Mouse (Mus musculus): ENCODE data around the gene Map1lc3a.

Gene Map1lc3a

DNA sequence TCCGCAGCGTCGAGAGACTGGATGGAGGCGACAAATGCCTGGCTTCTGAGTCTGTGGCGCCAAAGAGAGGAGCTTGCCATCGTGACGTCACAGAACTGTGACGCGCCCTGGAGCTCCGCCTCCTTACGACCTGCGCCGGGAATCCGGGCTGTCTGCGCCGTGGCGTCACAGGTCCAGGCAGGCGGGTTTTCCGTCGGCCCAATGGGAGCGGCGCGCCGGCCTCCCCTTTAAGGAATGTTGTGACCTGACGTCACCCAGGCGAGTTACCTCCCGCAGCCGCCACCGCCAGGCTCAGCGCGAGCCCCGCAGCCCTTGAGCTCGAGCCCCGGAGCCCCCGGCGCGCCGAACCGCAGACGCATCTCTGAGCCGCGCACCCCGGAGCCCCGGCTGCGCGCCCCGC is at the start of gene Map1lc3a:
Map1lc3a (plus strand) TSS at position 103 of the 400 bp plus-strand sequence.
- DNase-seq (ENCODE audit: low read depth): peak; percentile 73

DNA sequence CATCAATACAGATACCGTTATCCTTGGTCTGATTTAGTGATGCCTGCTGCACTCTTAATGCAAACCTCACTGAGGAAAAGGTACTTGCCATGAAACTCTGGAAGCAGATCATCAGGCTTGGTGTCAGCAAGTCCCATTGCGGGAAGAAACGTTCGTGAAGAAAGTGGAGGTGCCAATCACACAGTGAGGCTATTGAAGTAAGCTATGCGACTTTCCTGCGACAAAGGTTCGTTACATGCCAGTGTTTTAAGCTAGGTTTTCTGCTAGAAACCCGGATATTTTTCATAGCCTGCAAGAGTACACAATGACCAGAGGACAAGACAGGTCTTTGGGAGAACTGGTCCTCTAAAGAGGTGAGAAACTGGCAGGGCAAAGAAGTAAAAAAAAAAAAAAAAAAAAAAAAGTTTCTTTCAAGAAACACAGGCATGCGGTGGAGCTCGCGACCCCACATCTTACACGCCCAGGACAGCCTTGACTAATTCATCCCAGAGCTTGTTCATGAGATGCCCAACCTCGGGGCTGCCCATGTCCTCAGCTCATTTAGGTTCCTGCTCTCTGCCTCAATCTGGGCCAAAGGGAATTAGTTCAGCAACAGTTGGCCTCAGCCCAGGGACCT is 40.2 kb upstream of the Map1lc3a start:
- no peak for DNase-seq (ENCODE audit: low read depth)

DNA sequence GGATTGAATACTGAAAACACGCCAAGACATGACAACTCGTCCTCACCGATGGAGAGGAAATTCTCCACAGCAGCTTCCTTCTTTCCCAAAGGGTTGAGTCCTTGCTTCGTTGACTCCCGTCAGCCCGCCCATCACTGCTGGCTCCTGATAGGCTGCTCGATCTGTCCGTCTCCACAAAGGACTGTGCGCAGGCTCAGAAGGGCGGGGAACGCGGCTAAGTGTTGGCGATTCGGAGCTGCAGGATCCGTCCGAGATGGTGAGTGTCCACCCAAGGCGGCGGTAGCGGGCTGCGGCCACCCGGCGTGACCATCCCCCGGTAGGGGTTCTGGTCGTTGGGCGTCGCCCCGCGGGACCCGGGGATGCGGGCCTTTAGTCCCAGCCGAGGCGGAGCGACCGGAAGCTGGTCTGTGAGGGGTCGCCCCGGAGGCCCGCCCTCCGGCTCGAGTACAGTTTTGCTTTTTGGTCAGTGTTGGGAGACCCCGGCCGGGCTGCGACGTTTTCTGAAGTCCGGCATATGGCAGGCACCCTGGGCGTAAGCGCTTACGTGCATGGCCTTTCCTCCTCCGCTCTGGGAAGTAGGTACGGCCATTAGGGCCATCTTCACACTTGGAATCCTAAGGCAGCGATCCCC is 39.6 kb upstream of the Map1lc3a start, which contains the start of gene Dynlrb1:
Dynlrb1 (plus strand) TSS at position 172 of the 631 bp plus-strand sequence.
- DNase-seq (ENCODE audit: low read depth): peak; percentile 97

DNA sequence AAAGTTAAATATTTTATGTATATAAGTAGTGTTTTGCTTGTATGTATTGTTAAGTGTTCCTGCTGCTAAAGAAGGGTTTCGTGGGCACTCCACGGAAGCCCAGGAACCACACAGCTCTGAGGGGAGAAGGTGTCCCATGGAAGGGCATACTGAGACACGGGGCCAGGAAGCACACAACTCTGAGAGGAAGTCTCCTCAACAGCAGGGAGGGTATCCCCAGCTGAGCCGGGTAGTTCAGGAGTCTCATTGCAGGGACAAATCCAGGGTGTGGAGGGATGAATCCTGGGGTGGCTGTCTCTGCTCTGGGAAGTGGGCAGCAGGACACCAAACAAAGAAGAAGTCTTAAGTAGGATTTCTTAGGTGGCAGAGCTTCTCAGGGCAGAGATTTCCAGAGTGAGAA is 38.8 kb upstream of the Map1lc3a start:
- DNase-seq (ENCODE audit: low read depth): no peak

DNA sequence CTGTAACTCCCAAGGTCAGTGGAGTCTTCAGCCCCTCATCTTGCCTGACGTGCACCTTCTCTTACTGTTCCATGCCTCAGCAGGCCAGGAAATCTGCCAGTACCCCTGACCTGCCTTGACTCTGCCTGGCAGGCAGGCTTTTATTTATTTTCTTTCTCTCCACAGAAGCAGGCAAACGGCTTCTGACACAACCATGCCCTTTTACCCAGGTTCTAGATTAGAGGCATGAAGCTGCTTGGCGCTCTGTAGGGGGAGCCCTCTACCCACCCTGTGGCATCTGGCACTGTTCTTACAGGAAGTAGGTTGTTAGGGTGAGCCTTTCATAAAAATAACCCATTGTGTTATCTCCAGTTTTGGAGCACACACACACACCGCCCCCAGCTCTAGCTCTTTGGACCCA is 35.2 kb upstream of the Map1lc3a start:
- DNase-seq (ENCODE audit: low read depth): peak; percentile 28

DNA sequence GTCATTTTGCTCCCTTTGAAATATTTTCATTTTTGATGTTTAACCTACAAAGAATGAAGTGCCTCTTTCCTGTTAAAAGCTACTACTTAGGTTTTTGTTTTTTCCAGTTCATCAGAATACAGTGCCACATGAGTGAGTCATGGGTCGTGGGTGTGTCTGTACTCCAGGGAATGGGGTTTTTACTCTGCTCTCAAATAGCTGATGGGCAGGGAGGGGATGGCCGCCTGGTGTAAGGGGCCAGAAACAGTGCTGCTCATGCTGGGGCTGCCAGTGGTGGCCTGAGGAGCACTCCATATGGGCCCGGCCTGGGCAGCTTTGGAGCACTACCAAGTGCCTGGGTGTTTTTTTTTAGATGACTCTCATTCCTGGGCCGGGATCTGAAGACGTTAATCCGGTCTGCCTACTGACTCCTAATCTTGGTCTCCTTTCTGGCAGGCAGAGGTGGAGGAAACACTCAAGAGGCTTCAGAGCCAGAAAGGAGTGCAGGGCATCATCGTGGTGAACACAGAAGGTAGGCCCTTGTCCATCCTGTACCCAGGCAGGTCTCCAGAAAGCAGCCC is 33.7 kb upstream of the Map1lc3a start:
- peak; percentile 81 for DNase-seq (ENCODE audit: low read depth)

DNA sequence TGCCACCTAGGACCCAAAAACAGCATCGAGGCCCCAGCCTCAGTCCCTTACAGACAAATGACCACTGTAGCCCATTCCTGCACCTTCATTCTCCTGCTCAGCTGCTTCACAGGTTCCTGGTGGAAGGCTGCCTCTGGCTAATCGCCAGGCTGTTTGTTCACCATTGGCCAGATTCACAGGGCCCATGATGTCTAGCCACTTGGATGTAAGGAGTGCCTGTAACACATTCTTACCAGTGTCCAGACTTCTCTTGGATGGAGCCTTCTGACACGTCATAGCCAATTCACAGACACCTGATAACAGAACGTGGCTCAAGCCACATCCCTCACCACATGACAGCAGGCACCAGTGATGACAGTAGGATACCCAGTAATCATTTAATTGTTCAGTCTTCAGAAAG is 29.9 kb upstream of the Map1lc3a start:
- no peak for DNase-seq (ENCODE audit: low read depth)

DNA sequence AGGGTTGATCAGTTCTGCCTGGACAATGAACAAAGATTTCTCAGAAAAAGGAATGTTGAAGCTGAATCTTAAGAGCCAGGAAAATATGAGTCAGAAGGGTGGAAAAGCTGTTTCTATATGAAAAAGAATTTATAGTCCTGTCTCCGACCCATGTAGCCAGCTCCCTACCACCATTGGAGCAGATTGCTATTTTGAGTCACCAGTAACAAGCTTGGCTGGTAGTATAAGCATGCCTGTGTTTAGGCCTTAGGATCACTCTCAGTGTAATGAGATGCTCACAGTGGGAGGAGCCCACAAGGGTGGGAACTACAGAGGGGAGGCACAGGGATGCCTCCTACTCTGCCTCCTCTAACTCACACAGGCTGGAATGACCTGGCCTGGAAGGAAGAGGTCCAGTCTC is 27.9 kb upstream of the Map1lc3a start:
- peak; percentile 70 for DNase-seq (ENCODE audit: low read depth)

DNA sequence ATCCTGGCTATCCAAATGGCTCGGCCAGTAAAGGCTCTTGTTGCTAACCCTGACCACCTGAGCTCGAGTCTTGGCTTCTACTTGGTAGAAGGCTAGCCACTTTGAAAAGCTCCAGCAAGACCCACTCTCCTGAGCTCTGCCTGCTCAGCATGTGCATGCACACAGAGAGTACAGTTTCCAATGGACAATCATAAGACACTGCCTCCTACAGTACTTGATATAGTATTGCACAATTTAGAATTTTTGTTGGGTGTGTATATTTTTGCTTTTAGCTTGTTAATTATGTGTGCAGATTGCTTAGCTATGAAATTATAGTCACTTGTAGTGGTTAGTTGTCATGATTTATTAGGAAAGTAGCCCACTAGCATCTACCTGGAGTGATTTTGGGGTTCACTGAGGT is 27.4 kb upstream of the Map1lc3a start:
- no peak for DNase-seq (ENCODE audit: low read depth)

DNA sequence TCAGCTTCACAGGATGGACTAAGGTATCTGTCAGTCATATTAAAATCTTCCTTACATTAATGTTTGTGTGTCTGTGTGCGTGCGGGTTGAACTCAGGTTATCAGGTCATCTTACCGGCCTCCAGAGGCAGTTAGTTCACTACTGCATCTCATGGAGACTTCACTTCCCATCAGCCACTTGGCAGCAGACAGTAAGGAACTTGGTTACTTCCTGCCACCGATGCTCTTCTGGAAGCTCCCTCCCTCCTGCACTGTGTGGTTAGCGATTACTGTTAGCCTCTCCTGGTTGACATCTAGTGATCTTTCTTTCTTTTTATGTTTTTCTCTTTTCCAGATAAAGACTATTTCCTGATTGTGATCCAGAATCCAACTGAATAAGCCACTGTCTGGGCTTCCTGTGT is 26.5 kb upstream of the Map1lc3a start:
- DNase-seq (ENCODE audit: low read depth): no peak

DNA sequence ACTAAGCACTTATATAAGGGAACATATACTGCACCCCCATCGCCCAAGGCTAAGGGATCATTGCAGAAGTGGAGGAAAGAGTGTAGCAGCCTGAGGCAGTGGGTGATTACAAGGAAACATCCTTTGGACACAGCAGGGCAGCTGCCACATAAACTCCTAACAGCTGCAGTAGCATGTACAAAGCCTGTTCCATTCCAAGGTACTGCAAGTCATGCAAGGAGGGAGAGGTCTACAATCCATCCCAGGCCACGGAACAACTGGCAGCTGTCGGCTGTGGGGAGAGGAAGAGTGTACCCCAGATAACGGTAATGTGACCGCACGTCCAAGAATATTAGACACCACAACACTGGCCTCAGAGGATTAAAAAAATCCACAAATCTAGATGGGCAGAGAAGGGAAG is 10.6 kb upstream of the Map1lc3a start:
- no peak for DNase-seq (ENCODE audit: low read depth)

DNA sequence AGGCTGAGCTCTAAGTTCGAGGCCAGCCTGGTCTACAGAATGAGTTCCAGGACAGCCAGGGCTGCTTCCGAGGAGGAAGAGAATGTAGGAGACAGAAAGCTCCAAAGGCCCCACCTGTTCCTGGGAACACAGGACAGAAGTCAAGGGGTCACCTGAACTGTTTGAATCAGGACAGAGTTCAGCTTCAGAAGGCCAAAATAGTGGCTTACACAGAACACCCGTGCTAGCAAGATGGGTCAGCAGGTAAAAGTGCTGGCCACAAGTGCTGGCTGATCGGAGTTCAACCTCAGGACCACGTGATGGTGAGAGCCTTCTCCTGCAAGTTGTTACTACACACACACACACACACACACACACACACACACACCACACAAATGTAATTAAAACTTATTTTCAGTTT is 9.2 kb upstream of the Map1lc3a start:
- DNase-seq (ENCODE audit: low read depth): no peak

DNA sequence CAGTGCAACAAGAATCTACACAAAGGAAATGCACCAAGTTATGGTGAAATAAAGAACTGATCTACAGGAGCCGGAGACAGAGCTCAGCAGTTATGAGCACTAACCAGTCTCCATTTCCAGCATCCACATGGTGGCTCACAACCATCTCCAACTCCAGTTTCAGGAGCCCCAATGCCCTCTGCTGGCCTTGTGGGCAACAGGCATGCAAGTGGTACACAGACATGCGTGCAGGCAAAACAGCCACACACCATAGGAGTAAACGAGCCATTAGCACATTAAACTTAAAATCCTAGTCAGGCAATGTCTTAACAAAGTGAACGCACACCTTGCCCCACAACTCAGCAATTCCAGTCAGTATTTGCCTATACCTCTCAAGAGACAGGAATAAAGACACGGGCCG is 4.1 kb upstream of the Map1lc3a start:
- DNase-seq (ENCODE audit: low read depth): no peak

DNA sequence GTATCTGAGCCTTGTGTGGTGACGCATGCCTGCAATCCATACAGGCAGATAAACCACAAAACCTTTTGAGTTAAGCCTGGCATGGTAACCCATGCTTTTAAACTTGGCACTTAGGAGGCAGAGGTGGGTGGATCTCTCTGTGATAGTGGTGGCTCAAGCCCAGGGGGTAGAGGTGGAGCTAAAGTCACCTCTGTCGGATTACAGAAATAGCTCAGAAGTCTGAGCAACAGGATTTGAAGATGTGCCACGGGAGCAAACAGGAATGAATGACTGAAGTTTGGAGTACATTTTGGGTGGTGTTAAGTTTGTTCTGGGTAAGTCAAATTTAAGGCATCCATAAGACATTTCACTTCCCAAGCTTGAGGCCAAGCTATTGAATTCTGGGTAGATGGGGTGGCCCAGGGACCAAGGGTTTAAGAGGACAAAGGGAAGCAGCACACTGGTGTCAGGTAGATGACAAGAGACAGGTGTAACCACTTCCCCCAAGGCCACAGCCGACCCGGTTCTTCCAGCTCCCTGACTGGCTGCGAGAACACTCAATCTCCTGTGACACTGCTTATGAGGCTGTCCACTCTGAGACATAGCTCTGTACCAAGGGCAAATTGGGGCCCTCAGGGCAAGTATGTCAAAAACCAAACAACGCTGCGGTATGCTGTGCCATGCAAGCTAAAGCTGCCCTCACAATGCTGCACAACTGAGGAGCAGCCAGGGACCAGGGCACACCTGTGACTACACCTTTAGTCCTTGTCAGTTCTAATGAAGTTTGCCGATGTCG is 3.5 kb upstream of the Map1lc3a start:
- DNase-seq (ENCODE audit: low read depth): no peak

DNA sequence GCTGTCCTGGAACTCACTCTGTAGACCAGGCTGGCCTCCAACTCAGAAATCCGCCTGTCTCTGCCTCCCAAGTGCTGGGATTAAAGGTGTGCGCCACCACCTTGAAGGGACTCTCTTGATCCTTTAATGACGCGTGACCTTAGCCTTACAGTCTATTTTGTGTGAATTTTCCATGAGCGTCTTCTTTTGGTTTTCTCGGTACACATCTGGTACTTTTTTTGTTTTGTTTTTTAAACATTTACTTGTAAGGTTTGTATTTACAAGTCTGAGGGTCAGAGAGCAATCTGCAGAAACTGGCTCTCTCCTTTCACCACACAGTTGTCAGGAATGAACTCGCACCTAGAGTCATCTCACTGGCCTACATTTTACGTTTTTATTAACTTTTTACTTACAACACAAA is 2.5 kb upstream of the Map1lc3a start:
- DNase-seq (ENCODE audit: low read depth): no peak

DNA sequence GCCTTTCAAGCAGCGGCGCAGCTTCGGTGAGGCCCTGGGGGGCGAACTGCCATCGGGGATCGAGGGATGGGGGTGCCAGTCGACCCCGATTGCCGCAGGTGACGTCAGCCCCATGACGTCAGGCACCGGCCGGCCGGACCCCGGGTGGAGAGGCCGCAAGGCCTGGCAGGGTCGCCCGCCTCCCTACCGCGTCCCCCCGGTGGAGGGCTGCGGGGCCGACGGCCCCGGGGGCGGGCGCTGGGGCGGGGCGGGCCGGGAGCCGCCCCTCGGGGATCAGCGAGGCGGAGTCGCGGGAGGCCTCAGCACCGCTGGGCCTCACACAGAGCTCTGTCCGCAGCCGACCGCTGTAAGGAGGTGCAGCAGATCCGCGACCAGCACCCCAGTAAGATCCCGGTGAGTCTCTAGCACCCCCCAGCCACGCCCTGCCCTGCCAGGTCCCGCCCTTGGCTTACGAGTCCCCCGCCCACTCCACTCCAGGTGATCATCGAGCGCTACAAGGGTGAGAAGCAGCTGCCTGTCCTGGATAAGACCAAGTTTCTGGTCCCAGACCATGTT is 601 bp downstream of the Map1lc3a start:
- peak; percentile 8 for DNase-seq (ENCODE audit: low read depth)

DNA sequence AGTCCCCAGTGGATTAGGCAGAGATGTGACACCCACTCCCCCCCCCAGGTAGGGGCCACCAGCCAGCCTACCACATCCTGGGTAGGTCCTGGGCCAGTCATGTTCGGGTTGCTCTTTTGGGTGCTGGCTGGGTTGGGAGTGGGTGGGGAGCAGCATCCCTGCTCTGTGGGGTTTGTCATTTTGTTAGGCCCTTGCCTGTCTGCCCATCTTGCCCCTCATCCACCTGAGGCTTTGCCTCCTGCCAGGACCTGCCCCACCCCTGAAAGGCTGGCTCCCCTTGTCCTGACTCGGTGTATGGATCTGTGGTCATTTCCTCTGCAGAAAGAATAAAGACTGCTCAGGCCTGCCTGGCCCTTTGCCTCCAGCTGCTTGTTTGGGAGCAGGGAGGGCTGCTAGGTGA is 1.6 kb downstream of the Map1lc3a start:
- DNase-seq (ENCODE audit: low read depth): no peak

DNA sequence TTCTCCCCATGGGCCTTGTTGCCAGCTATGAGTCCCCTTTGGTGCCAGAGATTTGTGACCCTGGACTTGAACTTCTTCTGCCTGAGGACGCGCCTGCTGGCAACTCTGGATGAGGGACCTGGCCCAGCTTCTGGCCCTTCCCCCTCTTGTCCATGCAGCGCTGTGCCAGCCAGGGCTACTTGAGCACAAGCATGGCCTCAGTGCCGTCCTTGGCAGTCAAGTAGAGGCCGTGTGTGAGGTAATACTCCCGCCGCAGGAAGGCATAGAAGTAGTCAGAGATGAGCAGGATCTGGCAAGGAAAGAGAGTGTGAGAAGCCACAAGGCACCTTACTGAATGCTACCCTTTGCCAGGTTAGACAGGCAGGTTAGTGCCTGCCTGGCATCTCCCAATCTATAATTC is 2.3 kb downstream of the Map1lc3a start:
- DNase-seq (ENCODE audit: low read depth): no peak

DNA sequence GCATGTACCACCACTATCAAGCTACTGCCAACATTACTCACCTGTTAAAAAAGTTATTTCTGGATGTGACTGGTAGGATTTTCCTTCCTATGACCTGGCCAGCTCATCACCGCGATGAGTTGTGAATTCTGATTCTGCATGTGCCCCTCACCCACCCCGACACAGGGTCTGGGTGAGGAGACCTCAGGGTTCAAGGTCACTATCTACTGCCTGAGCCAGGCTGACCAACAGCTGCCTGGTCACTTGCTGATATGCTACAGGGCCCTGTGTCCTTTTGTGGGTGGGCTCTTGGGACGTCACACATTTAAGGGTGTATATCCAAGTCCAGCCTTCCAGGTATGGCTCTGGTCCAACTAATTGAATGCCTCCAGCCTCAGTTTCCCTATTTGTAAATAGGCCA is 3.1 kb downstream of the Map1lc3a start:
- no peak for DNase-seq (ENCODE audit: low read depth)

DNA sequence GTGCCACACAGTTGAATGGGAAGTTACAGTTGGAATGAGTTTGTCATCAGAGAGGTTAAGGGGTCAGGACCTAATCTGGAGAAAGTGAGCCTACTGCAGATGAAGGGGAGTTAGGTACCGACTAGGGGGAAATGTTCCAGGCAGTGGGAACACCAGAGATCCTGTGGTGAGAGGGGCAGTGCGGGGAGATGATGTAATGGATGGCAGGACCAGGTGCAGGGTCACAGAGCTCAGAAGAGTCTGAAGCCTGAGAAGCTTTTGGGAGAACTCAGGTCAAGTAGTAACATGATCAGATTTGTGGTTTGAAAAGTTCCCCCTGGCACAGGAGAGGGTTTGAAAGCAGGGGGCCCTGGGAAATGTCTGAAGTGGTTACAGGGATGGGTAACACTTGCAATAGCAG is 4.0 kb downstream of the Map1lc3a start:
- peak; percentile 7 for DNase-seq (ENCODE audit: low read depth)

DNA sequence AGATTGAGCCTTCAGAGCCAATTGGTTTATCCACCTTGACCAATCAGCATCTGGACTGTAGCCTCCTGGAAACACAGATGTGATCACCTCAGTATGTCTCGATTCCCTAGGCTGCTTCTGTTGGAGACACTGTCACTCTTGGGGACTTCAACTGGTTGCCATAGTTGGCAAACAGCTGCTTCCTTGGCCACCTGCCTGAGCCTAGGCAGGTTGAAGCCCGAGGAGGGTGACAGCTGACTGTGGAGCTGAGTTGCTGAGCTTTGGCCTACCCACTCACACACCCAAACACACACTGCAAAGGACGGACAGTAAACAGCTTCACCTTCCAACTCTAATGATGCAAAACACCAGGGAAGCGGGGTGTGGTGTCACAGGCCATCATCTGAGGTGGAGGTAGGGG is 7.7 kb downstream of the Map1lc3a start:
- DNase-seq (ENCODE audit: low read depth): no peak

DNA sequence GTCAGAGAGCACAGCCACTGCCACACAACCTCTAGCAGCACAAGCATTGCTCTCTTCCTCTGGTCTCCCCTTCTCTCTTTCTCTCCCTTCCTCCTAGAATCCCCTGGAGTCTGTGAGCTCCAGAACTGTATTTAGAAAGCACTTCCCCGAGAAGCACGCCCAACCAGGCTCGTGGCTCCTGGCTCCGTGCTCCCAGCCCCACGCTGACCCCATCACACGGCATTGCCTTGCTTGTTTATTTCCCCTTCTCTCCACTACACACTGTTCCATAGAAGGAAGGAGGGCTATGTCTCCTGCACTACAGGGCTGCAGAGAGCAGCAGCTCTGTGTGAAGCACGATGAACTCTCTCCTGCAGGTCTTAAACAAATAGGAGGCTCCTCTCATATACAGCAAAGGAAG is 8.6 kb downstream of the Map1lc3a start:
- DNase-seq (ENCODE audit: low read depth): no peak

DNA sequence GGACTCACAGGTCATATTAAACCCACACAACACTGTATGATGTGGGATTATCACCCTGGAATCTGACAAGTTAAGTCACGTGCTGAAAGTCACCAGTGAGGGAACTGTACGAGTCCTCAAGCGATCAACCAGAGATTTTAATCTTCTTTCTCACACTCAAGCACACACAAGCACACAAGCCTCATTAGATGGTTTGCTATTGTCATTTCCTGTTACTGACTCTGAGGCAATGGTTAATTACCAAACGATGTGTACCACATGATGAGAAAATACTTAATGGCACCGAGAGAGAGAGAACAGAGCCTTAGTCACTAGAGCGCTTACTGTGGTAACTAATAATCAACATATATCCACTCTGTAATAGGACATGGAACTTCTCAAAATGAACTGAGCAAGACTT is 9.6 kb downstream of the Map1lc3a start:
- DNase-seq (ENCODE audit: low read depth): no peak
